Mouse (Mus musculus) inflammation-experienced regulatory T-cells, adult 16 weeks (primary cell): ENCODE measurements around the gene Tceal5. TPM values are rescaled to one million over a fixed set of nuclear protein-coding genes. Genes with fewer than 3 reads are reported as not detected.

Source experiments
- polyA plus RNA-seq: library from polyadenylated mRNA; unstranded; fragments of 100-300 nt; shearing (Covaris generic); gene quantifications from one replicate; pipeline ENCODE4 v1.2.1, GENCODE M21; 2017

The Tceal5 gene
- polyA plus RNA-seq = not detected

GRCm38 (mm10) chrX:136203664-136204066, at the start of gene Tceal5:
Gene Tceal5, minus strand, starts transcription at chrX:136203876.

GRCm38 (mm10) chrX:136244574-136245229, 41.0 kb upstream of the Tceal5 start, which contains the start of gene Tceal9:
Gene Tceal9, plus strand, starts transcription at chrX:136245079.

GRCm38 (mm10) chrX:136214729-136215677, 11.3 kb upstream of the Tceal5 start, which contains the start of the genes Tceal7 and Bex1:
Gene Tceal7, plus strand, starts transcription at chrX:136214779.
Gene Bex1, minus strand, starts transcription at chrX:136215513.

GRCm38 (mm10) chrX:136172118-136172551, 31.5 kb downstream of the Tceal5 start, which contains the start of gene Tceal8:
Gene Tceal8, minus strand, starts transcription at chrX:136172342.

Other genes starting within 250 kb of the Tceal5 start
- gene Arxes2, start 210.1 kb downstream of the Tceal5 start, polyA plus RNA-seq = 8.1 TPM
- not detected for gene Arxes1, start 170.5 kb downstream of the Tceal5 start, polyA plus RNA-seq
- 2.2 TPM for gene Bex2, start 135.6 kb downstream of the Tceal5 start, polyA plus RNA-seq
- gene Nxf3, start 118.6 kb downstream of the Tceal5 start, polyA plus RNA-seq = not detected
- not detected for gene Bex4, start 64.9 kb downstream of the Tceal5 start, polyA plus RNA-seq
- gene Tceal8, start 31.5 kb downstream of the Tceal5 start, polyA plus RNA-seq = 1.0 TPM
- not detected for gene Tceal7, start 10.9 kb upstream of the Tceal5 start, polyA plus RNA-seq
- gene Bex1, start 11.6 kb upstream of the Tceal5 start, polyA plus RNA-seq = not detected
- gene Tceal9, start 41.2 kb upstream of the Tceal5 start, polyA plus RNA-seq = 56.0 TPM
- gene Bex3, start 66.4 kb upstream of the Tceal5 start, polyA plus RNA-seq = 104 TPM